Mouse (Mus musculus): ENCODE data around the gene Patl1. TPM values are rescaled to one million over a fixed set of nuclear protein-coding genes. Genes with fewer than 3 reads are reported as not detected.
"Not testable (repeated sequence)": the region's sequence is repeated elsewhere in the genome, so short reads cannot be mapped to it uniquely, and the experiment has no call there.

The Patl1 gene
- total and polyA plus RNA-seq, 3 experiments = 8.5 to 40.8 (median 12.0) TPM

GRCm38 (mm10) chr19:11922068-11922467 is 9.9 kb downstream of the Patl1 start:
- no peaks in the 10 kb centered on the region for H3K9me3 ChIP-seq (replicated peaks; ENCODE audit: low read length)
- no peak overlapping the region for H3K27ac ChIP-seq (ENCODE audit: insufficient read depth, low read depth)
- peaks cover 0 to 4% of the 10 kb centered on the region in 2 experiments; a peak in 1 of 4 replicates for H3K4me1 ChIP-seq (ENCODE audit: control insufficient read depth in 1 of 2, insufficient read depth in 2 of 2)
- H3K9ac ChIP-seq (ENCODE audit: insufficient read depth, low read depth) = no peak overlapping the region
- H3K36me3 ChIP-seq (replicated peaks in 1 of 2; ENCODE audit: control insufficient read depth in 1 of 2, insufficient read depth in 1 of 2, low read length in 1 of 2) = peaks cover 56 to 82% of the 10 kb centered on the region in 2 experiments
- peaks cover 15% of the 10 kb centered on the region for H3K79me2 ChIP-seq (replicated peaks; ENCODE audit: control insufficient read depth, extremely low read depth, insufficient read depth, poor library complexity, severe bottlenecking)
- H3K4me3 ChIP-seq (replicated peaks in 1 of 3; ENCODE audit: low read depth in 2 of 3, low read length in 2 of 3, poor library complexity in 1 of 3) = no peak overlapping the region
- no peak for DNase-seq (ENCODE audit: extremely low read depth)
- no peak for TF ChIP-seq MYC (IDR thresholded peaks at IDR 0.05; ENCODE audit: low read depth, low read length)
- no peak for TF ChIP-seq USF2 (conservative IDR thresholded peaks at IDR 0.05; ENCODE audit: low read depth, low read length)
- no peak for TF ChIP-seq MAZ (IDR thresholded peaks at IDR 0.05; ENCODE audit: low read depth, low read length)
- no peak for TF ChIP-seq CTCF (conservative IDR thresholded peaks at IDR 0.05 in 1 of 2, IDR thresholded peaks at IDR 0.05 in 1 of 2; ENCODE audit: low read depth in 2 of 2, low read length in 2 of 2)
- no peak for TF ChIP-seq ZMIZ1 (IDR thresholded peaks at IDR 0.05; ENCODE audit: low read depth, low read length)
- TF ChIP-seq ZC3H11A (IDR thresholded peaks at IDR 0.05; ENCODE audit: low read depth, low read length) = no peak
- no peak for TF ChIP-seq SIN3A (IDR thresholded peaks at IDR 0.05; ENCODE audit: low read length)
- no peaks in the 10 kb centered on the region for H3K27me3 ChIP-seq (replicated peaks)
- dilution Hi-C loops (cut with MboI; ENCODE audit: extremely low pct_ligation_motif_present, extremely low pct_unique_long_range_greater_than_20kb, low sequenced_read_pairs) (no loop called here), in situ Hi-C loops (cut with MboI; ENCODE audit: low pct_ligation_motif_present, low pct_unique_long_range_greater_than_20kb, low sequenced_read_pairs) (no loop called here)
- no peak overlapping the region for H3K4me2 ChIP-seq (ENCODE audit: insufficient read depth, low read depth, poor library complexity, severe bottlenecking)

- H3K9me3 ChIP-seq (replicated peaks; ENCODE audit: low read length); dilution Hi-C loops (cut with MboI; ENCODE audit: extremely low pct_ligation_motif_present, extremely low pct_unique_long_range_greater_than_20kb, low sequenced_read_pairs); H3K27ac ChIP-seq (ENCODE audit: insufficient read depth, low read depth); H3K4me3 ChIP-seq (replicated peaks in 1 of 3; ENCODE audit: low read depth in 2 of 3, low read length in 2 of 3, poor library complexity in 1 of 3); DNase-seq (ENCODE audit: extremely low read depth); in situ Hi-C loops (cut with MboI; ENCODE audit: low pct_ligation_motif_present, low pct_unique_long_range_greater_than_20kb, low sequenced_read_pairs); H3K9ac ChIP-seq (ENCODE audit: insufficient read depth, low read depth); H3K4me2 ChIP-seq (ENCODE audit: insufficient read depth, low read depth, poor library complexity, severe bottlenecking); H3K27me3 ChIP-seq (replicated peaks); H3K4me1 ChIP-seq (ENCODE audit: control insufficient read depth in 1 of 2, insufficient read depth in 2 of 2): not testable (repeated sequence)
- Histone ChIP-seq H3K79me2 (replicated peaks; ENCODE audit: control insufficient read depth, extremely low read depth, insufficient read depth, poor library complexity, severe bottlenecking) (peaks cover 11% of the 10 kb centered on the region), H3K36me3 (replicated peaks in 1 of 2; ENCODE audit: control insufficient read depth in 1 of 2, insufficient read depth in 1 of 2, low read length in 1 of 2) (peaks cover 54 to 82% of the 10 kb centered on the region in 2 experiments)
These were observed 10.3 kb downstream of the Patl1 start for GRCm38 (mm10) chr19:11922515-11922914.

GRCm38 (mm10) chr19:11926380-11926779 is 14.2 kb downstream of the Patl1 start:
- dilution Hi-C loops (cut with MboI; ENCODE audit: extremely low pct_ligation_motif_present, extremely low pct_unique_long_range_greater_than_20kb, low sequenced_read_pairs) (no loop called here), in situ Hi-C loops (cut with MboI; ENCODE audit: low pct_ligation_motif_present, low pct_unique_long_range_greater_than_20kb, low sequenced_read_pairs) (no loop called here)
- Histone ChIP-seq H3K79me2 (replicated peaks; ENCODE audit: control insufficient read depth, extremely low read depth, insufficient read depth, poor library complexity, severe bottlenecking) (no peaks in the 10 kb centered on the region; the same call in 1 of the 2 replicates), H3K27ac (ENCODE audit: insufficient read depth, low read depth) (no peak overlapping the region), H3K9me3 (replicated peaks; ENCODE audit: low read length) (no peaks in the 10 kb centered on the region), H3K9ac (ENCODE audit: insufficient read depth, low read depth) (no peak overlapping the region), H3K4me2 (ENCODE audit: insufficient read depth, low read depth, poor library complexity, severe bottlenecking) (no peak overlapping the region), H3K27me3 (replicated peaks) (no peaks in the 10 kb centered on the region), H3K4me1 (ENCODE audit: control insufficient read depth in 1 of 2, insufficient read depth in 2 of 2) (peaks cover 0 to 3% of the 10 kb centered on the region in 2 experiments; a peak in 1 of 4 replicates), H3K4me3 (replicated peaks in 1 of 3; ENCODE audit: low read depth in 2 of 3, low read length in 2 of 3, poor library complexity in 1 of 3) (no peak overlapping the region), H3K36me3 (replicated peaks in 1 of 2; ENCODE audit: control insufficient read depth in 1 of 2, insufficient read depth in 1 of 2, low read length in 1 of 2) (peaks cover 56 to 89% of the 10 kb centered on the region in 2 experiments)
- TF ChIP-seq RAD21 (IDR thresholded peaks at IDR 0.05; ENCODE audit: low read depth, low read length) (no peak), IRF4 (IDR thresholded peaks at IDR 0.05; ENCODE audit: low read depth, low read length) (no peak), ETS1 (conservative IDR thresholded peaks at IDR 0.05; ENCODE audit: low read depth, low read length) (no peak), USF1 (IDR thresholded peaks at IDR 0.05; ENCODE audit: low read depth, low read length) (no peak)
- no peak for DNase-seq (ENCODE audit: extremely low read depth)

Measured in CH12.LX (cell line).